Mouse (Mus musculus): ENCODE results near the gene Opcml.

- TF ChIP-seq CTCF (IDR thresholded peaks at IDR 0.05; ENCODE audit: control insufficient read depth, insufficient read depth, low read length) (no peak), POLR2A (IDR thresholded peaks at IDR 0.05; ENCODE audit: borderline replicate concordance, control insufficient read depth, low read depth, low read length) (no peak)
These were observed 834.3 kb downstream of the Opcml start for GRCm38 (mm10) chr9:28624870-28625269.
